Mouse (Mus musculus) thymus, adult 2 months (tissue): ENCODE data around the gene Vat1.

Experiments used
- CTCF ChIP-seq: fragments of 200-500 bp; IDR thresholded peaks from 2 replicates; pipeline ENCODE4 v1.5.1; 2012; ENCODE audit warnings: mild to moderate bottlenecking, control low read depth, low read length, moderate library complexity, borderline replicate concordance; ENCODE audit not compliant: control insufficient read depth, poor library complexity, insufficient read depth; ENCODE audit errors: extremely low read depth
- POLR2A ChIP-seq: fragments of 200-500 bp; IDR thresholded peaks from 2 replicates; pipeline ENCODE4 v1.6.1; 2012; ENCODE audit warnings: mild to moderate bottlenecking, low read length, control low read depth, moderate library complexity; ENCODE audit not compliant: control insufficient read depth, poor library complexity, insufficient read depth; ENCODE audit errors: extremely low read depth

- no peak for TF ChIP-seq POLR2A
- TF ChIP-seq CTCF, result no peak
Observed at GRCm38 (mm10) chr11:101507090-101507489, 41.1 kb upstream of the Vat1 start.
